Mouse (Mus musculus) midbrain, embryonic 15.5 days (tissue): ENCODE data around the gene Col16a1. TPM values are rescaled to one million over a fixed set of nuclear protein-coding genes. Genes with fewer than 3 reads are reported as not detected.

Experiments used
- ATAC-seq: fragments of 200-750 bp; cut with Nextera tagmentation; replicated peaks from 2 replicates; pipeline ENCODE4 v1.8.0; 2017; ENCODE audit warnings: moderate TSS enrichment
- H3K27ac ChIP-seq: fragments of 300-500 bp; sonication (generic); 2 replicates; pipeline ENCODE4 v1.5.1; 2015; ENCODE audit warnings: mild to moderate bottlenecking, inconsistent platforms
- H3K27me3 ChIP-seq: fragments of 300-500 bp; sonication (generic); replicated peaks from 2 replicates; pipeline ENCODE4 v1.6.1; 2015; ENCODE audit warnings: inconsistent platforms
- H3K36me3 ChIP-seq: fragments of 300-500 bp; sonication (generic); replicated peaks from 2 replicates; pipeline ENCODE4 v1.6.1; 2015; ENCODE audit warnings: inconsistent platforms
- H3K4me1 ChIP-seq: fragments of 300-500 bp; sonication (generic); 2 replicates; pipeline ENCODE4 v1.6.1; 2015; ENCODE audit warnings: inconsistent platforms
- H3K4me2 ChIP-seq: fragments of 300-500 bp; sonication (generic); 2 replicates; pipeline ENCODE4 v1.6.1; 2015; ENCODE audit warnings: inconsistent platforms, mild to moderate bottlenecking, moderate library complexity
- H3K4me3 ChIP-seq: fragments of 300-500 bp; sonication (generic); 2 replicates; pipeline ENCODE4 v1.5.1; 2015; ENCODE audit warnings: mild to moderate bottlenecking, inconsistent platforms
- H3K9ac ChIP-seq: fragments of 300-500 bp; sonication (generic); 2 replicates; pipeline ENCODE4 v1.6.1; 2015; ENCODE audit warnings: mild to moderate bottlenecking, inconsistent platforms
- H3K9me3 ChIP-seq: fragments of 300-500 bp; sonication (generic); 2 replicates; pipeline ENCODE4 v1.6.1; 2016; ENCODE audit warnings: inconsistent platforms
- WGBS: fragments of 180-500 bp; shearing (Covaris S2); methylation state at CpG from one replicate; pipeline ENCODE4 v1.1.7; 2015; ENCODE audit warnings: mixed read lengths; 5-methylcytosine and 5-hydroxymethylcytosine counted together
- polyA plus RNA-seq: library from polyadenylated mRNA; unstranded; fragments of >200 nt; fragmentation: Nextera tagmentation; extraction: Ambion mirVana; gene quantifications from 2 replicates; pipeline ENCODE4 v1.2.1, GENCODE M21; 2015

The Col16a1 gene
- polyA plus RNA-seq, 1 experiment from 2014 or later = 7.8 TPM

DNA sequence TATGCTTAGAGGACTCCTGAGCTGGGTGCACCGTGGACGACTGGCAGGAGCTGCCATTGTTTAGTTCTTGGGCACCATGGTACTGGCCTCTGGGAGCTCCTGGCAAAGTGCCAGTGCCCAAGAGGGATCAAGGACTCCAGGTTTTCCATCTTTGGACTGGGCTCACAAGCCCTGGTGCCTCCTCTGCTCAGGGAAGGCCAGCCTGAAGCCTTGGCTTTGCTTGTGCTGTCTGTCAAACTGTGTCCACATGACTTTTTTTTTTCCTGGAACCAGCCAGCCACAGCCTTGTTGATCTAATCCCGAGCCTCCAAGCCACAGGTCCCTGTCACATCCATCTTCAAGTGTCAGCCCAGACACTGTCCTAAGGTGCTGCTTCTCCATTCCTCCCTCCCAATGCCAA is 94.1 kb downstream of the Col16a1 start:
- Histone ChIP-seq H3K4me1 (peaks cover 28% of the 10 kb centered on the region), H3K27ac (no peak overlapping the region), H3K4me3 (no peak overlapping the region), H3K9me3 (no peaks in the 10 kb centered on the region), H3K4me2 (no peak overlapping the region), H3K9ac (no peak overlapping the region), H3K27me3 (peaks cover 30% of the 10 kb centered on the region), H3K36me3 (no peaks in the 10 kb centered on the region)
- WGBS = 46% methylated on average over 3 of the region's 3 CpGs
- ATAC-seq = no peak

DNA sequence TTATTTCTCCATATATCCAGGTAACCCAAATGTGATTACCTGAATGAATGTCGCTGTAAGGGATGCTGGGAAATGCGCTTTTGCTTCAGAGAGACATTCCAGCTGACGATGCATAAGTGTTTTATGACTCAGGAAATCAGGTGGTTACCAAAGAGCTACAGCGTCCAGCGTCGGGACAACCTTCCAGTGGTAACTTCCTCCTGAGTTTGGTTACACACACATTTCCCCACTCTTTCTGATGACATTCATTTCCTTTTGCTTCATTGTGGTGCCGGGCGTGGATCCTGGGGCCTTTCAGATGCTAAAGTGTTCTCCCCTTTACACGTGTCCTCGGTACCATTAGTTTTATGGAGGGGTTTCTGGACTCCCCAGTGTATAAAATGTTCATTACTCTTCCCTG is 100.8 kb downstream of the Col16a1 start:
- WGBS = 81% methylated on average over 10 of the region's 10 CpGs
- Histone ChIP-seq H3K36me3 (no peaks in the 10 kb centered on the region), H3K27me3 (peaks cover 4% of the 10 kb centered on the region), H3K4me3 (no peak overlapping the region), H3K9me3 (no peaks in the 10 kb centered on the region), H3K4me2 (no peak overlapping the region), H3K4me1 (no peaks in the 10 kb centered on the region), H3K27ac (no peak overlapping the region), H3K9ac (no peak overlapping the region)
- no peak for ATAC-seq

Other genes with a start within 250 kb of the Col16a1 start
- gene Ptp4a2, start 236.6 kb upstream of the Col16a1 start, polyA plus RNA-seq = 220 and 223 TPM in 2 replicates
- not detected in 2 replicates for gene Spocd1, start 118.6 kb upstream of the Col16a1 start, polyA plus RNA-seq
- 19.4 and 23.6 TPM in 2 replicates for gene Adgrb2, start 63.0 kb upstream of the Col16a1 start, polyA plus RNA-seq
- 68.1 and 75.5 TPM in 2 replicates for gene Pef1, start 54.7 kb downstream of the Col16a1 start, polyA plus RNA-seq
- 3.3 and 3.6 TPM in 2 replicates for gene Hcrtr1, start 91.5 kb downstream of the Col16a1 start, polyA plus RNA-seq
- gene Tinagl1, start 127.3 kb downstream of the Col16a1 start, polyA plus RNA-seq = 5.1 and 6.4 TPM in 2 replicates
- 0.06 and 0.08 TPM in 2 replicates for gene Gm853, start 174.6 kb downstream of the Col16a1 start, polyA plus RNA-seq
- gene Serinc2, start 231.4 kb downstream of the Col16a1 start, polyA plus RNA-seq = 42.9 and 50.3 TPM in 2 replicates